ENCODE assay signal across 7 mouse cellular contexts in genomic region chr2:21909481-21909966, GRCm38 (mm10).
A peak's percentile ranks its signal among the peaks of the same experiment; 100 is the strongest.
DNase-seq lines count a peak whose midpoint lies in the region; ATAC-seq and TF ChIP-seq lines count a peak whose summit lies in the region.

No protein-coding gene starts in this region.

- no peak overlapping the region for H3K9ac ChIP-seq in lung, embryonic 14.5 days

- H3K4me2 ChIP-seq in lung, embryonic 14.5 days, result peak overlapping the region; percentile 51

- H3K4me3 ChIP-seq in hindbrain, embryonic 10.5 days, result no peak overlapping the region
- no peak overlapping the region for H3K4me3 ChIP-seq in lung, embryonic 14.5 days (ENCODE audit: low read depth, low read length)

- no peak overlapping the region for H3K27ac ChIP-seq in hindbrain, embryonic 10.5 days
- H3K27ac ChIP-seq in lung, embryonic 14.5 days (ENCODE audit: low read depth), result no peak overlapping the region

- ATAC-seq in lung, embryonic 14.5 days (ENCODE audit: insufficient read depth), result no peak

- peak; percentile 73 for DNase-seq in R1 (ENCODE audit: low read depth, low spot score)
- DNase-seq in cerebellum, adult 18-20 months, result peak; percentile 84 to 87
- peak; percentile 70 for DNase-seq in forelimb bud, embryonic 11.5 days (ENCODE audit: low read depth, low spot score)
- DNase-seq in hindbrain, embryonic 10.5 days (ENCODE audit: low spot score), result peak; percentile 66
- DNase-seq in layer of hippocampus, adult 8-10 months (ENCODE audit: low spot score in 2 of 2), result peak; percentile 43 to 76
- peak; percentile 92 for DNase-seq in lung, embryonic 14.5 days
- DNase-seq in right cerebral cortex, adult 18-20 months, result peak; percentile 75

- no peaks in the 10 kb centered on the region for H3K36me3 ChIP-seq in hindbrain, embryonic 10.5 days
- no peaks in the 10 kb centered on the region for H3K36me3 ChIP-seq in lung, embryonic 14.5 days (ENCODE audit: insufficient read depth)

- peak; percentile 91 for TF ChIP-seq CTCF in lung, embryonic 14.5 days (IDR thresholded peaks at IDR 0.05; ENCODE audit: low read depth)

- 23% methylated on average over 7 of the region's 7 CpGs for WGBS in hindbrain, embryonic 10.5 days
- 7% methylated on average over 7 of the region's 7 CpGs for WGBS in lung, embryonic 14.5 days

- H3K9me3 ChIP-seq in hindbrain, embryonic 10.5 days, result no peaks in the 10 kb centered on the region
- H3K9me3 ChIP-seq in lung, embryonic 14.5 days (ENCODE audit: low read depth, low read length), result no peaks in the 10 kb centered on the region

- no peaks in the 10 kb centered on the region for H3K4me1 ChIP-seq in hindbrain, embryonic 10.5 days (replicated peaks)
- no peaks in the 10 kb centered on the region for H3K4me1 ChIP-seq in lung, embryonic 14.5 days (ENCODE audit: insufficient read depth)

- H3K27me3 ChIP-seq in hindbrain, embryonic 10.5 days (ENCODE audit: insufficient read depth, poor library complexity, severe bottlenecking), result no peaks in the 10 kb centered on the region
- no peaks in the 10 kb centered on the region for H3K27me3 ChIP-seq in lung, embryonic 14.5 days (ENCODE audit: insufficient read depth, low read length)
